Mouse (Mus musculus): ENCODE measurements around the gene Fez2. TPM values are rescaled to one million over a fixed set of nuclear protein-coding genes. Genes with fewer than 3 reads are reported as not detected.

The Fez2 gene
- polyA plus RNA-seq, 1 experiment, result 63.2 TPM

- no peak for TF ChIP-seq POLR2A (IDR thresholded peaks at IDR 0.05; ENCODE audit: extremely low read depth, insufficient read depth, low read length)
- no peak for TF ChIP-seq CTCF (IDR thresholded peaks at IDR 0.05; ENCODE audit: extremely low read depth, insufficient read depth, low read length)
- Histone ChIP-seq H3K4me3 (ENCODE audit: insufficient read depth, low read length) (no peak overlapping the region), H3K4me1 (ENCODE audit: control insufficient read depth, insufficient read depth, low read length) (peaks cover 5% of the 10 kb centered on the region), H3K27ac (ENCODE audit: insufficient read depth, low read length) (no peak overlapping the region)
Observed at GRCm38 (mm10) chr17:78361939-78362728, 55.8 kb downstream of the Fez2 start.

GRCm38 (mm10) chr17:78358251-78358726 is 59.7 kb downstream of the Fez2 start:
- no peak overlapping the region for H3K27ac ChIP-seq (ENCODE audit: insufficient read depth, low read length)
- peaks cover 5% of the 10 kb centered on the region for H3K4me1 ChIP-seq (ENCODE audit: control insufficient read depth, insufficient read depth, low read length)
- TF ChIP-seq POLR2A (IDR thresholded peaks at IDR 0.05; ENCODE audit: extremely low read depth, insufficient read depth, low read length), result no peak
- no peak overlapping the region for H3K4me3 ChIP-seq (ENCODE audit: insufficient read depth, low read length)

- Histone ChIP-seq H3K27ac (ENCODE audit: insufficient read depth, low read length) (no peak overlapping the region), H3K4me3 (ENCODE audit: insufficient read depth, low read length) (no peak overlapping the region), H3K4me1 (ENCODE audit: control insufficient read depth, insufficient read depth, low read length) (peaks cover 5% of the 10 kb centered on the region)
- TF ChIP-seq CTCF (IDR thresholded peaks at IDR 0.05; ENCODE audit: extremely low read depth, insufficient read depth, low read length) (no peak), POLR2A (IDR thresholded peaks at IDR 0.05; ENCODE audit: extremely low read depth, insufficient read depth, low read length) (no peak)
Observed at GRCm38 (mm10) chr17:78357753-78358152, 60.2 kb downstream of the Fez2 start.

- H3K27ac ChIP-seq (ENCODE audit: insufficient read depth, low read length), result no peak overlapping the region
- peaks cover 5% of the 10 kb centered on the region for H3K4me1 ChIP-seq (ENCODE audit: control insufficient read depth, insufficient read depth, low read length)
- TF ChIP-seq CTCF (IDR thresholded peaks at IDR 0.05; ENCODE audit: extremely low read depth, insufficient read depth, low read length) (no peak), POLR2A (IDR thresholded peaks at IDR 0.05; ENCODE audit: extremely low read depth, insufficient read depth, low read length) (no peak)
- H3K4me3 ChIP-seq (ENCODE audit: insufficient read depth, low read length), result no peak overlapping the region
Observed at GRCm38 (mm10) chr17:78355611-78356010, 62.3 kb downstream of the Fez2 start.

GRCm38 (mm10) chr17:78354871-78355270 is 63.1 kb downstream of the Fez2 start:
- TF ChIP-seq POLR2A (IDR thresholded peaks at IDR 0.05; ENCODE audit: extremely low read depth, insufficient read depth, low read length) (no peak), CTCF (IDR thresholded peaks at IDR 0.05; ENCODE audit: extremely low read depth, insufficient read depth, low read length) (no peak)
- no peak overlapping the region for H3K4me3 ChIP-seq (ENCODE audit: insufficient read depth, low read length)
- peaks cover 3% of the 10 kb centered on the region for H3K4me1 ChIP-seq (ENCODE audit: control insufficient read depth, insufficient read depth, low read length)
- no peak overlapping the region for H3K27ac ChIP-seq (ENCODE audit: insufficient read depth, low read length)

GRCm38 (mm10) chr17:78354411-78354810 is 63.5 kb downstream of the Fez2 start:
- H3K4me1 ChIP-seq (ENCODE audit: control insufficient read depth, insufficient read depth, low read length), result peaks cover 3% of the 10 kb centered on the region
- TF ChIP-seq POLR2A (IDR thresholded peaks at IDR 0.05; ENCODE audit: extremely low read depth, insufficient read depth, low read length) (no peak), CTCF (IDR thresholded peaks at IDR 0.05; ENCODE audit: extremely low read depth, insufficient read depth, low read length) (no peak)
- H3K4me3 ChIP-seq (ENCODE audit: insufficient read depth, low read length), result no peak overlapping the region
- H3K27ac ChIP-seq (ENCODE audit: insufficient read depth, low read length), result no peak overlapping the region

GRCm38 (mm10) chr17:78352500-78352855 is 65.5 kb downstream of the Fez2 start:
- no peak for TF ChIP-seq POLR2A (IDR thresholded peaks at IDR 0.05; ENCODE audit: extremely low read depth, insufficient read depth, low read length)
- TF ChIP-seq CTCF (IDR thresholded peaks at IDR 0.05; ENCODE audit: extremely low read depth, insufficient read depth, low read length), result no peak
- Histone ChIP-seq H3K27ac (ENCODE audit: insufficient read depth, low read length) (no peak overlapping the region), H3K4me3 (ENCODE audit: insufficient read depth, low read length) (no peak overlapping the region), H3K4me1 (ENCODE audit: control insufficient read depth, insufficient read depth, low read length) (no peaks in the 10 kb centered on the region)

GRCm38 (mm10) chr17:78351676-78352499 is 66.1 kb downstream of the Fez2 start:
- no peak for TF ChIP-seq CTCF (IDR thresholded peaks at IDR 0.05; ENCODE audit: extremely low read depth, insufficient read depth, low read length)
- no peak for TF ChIP-seq POLR2A (IDR thresholded peaks at IDR 0.05; ENCODE audit: extremely low read depth, insufficient read depth, low read length)
- Histone ChIP-seq H3K4me3 (ENCODE audit: insufficient read depth, low read length) (no peak overlapping the region), H3K27ac (ENCODE audit: insufficient read depth, low read length) (no peak overlapping the region), H3K4me1 (ENCODE audit: control insufficient read depth, insufficient read depth, low read length) (no peaks in the 10 kb centered on the region)

- no peak overlapping the region for H3K4me3 ChIP-seq (ENCODE audit: insufficient read depth, low read length)
- TF ChIP-seq CTCF (IDR thresholded peaks at IDR 0.05; ENCODE audit: extremely low read depth, insufficient read depth, low read length), result no peak
- no peak for TF ChIP-seq POLR2A (IDR thresholded peaks at IDR 0.05; ENCODE audit: extremely low read depth, insufficient read depth, low read length)
- no peak overlapping the region for H3K27ac ChIP-seq (ENCODE audit: insufficient read depth, low read length)
- no peaks in the 10 kb centered on the region for H3K4me1 ChIP-seq (ENCODE audit: control insufficient read depth, insufficient read depth, low read length)
Observed at GRCm38 (mm10) chr17:78347111-78347801, 70.7 kb downstream of the Fez2 start.
